Mouse (Mus musculus) monocyte, adult 2 months (primary cell): ENCODE measurements at regions not wholly inside any gene's neighbourhood (a gene's known extent, or its start where the extent isn't known, plus 50 kb on each side); places are given as distances from the start of the nearest gene placed in this dataset.

Source experiments
- DNase-seq, 2 experiments: peaks; one replicate each; pipeline ENCODE4 v3.0.0; 2022; ENCODE audit warnings: low spot score in 2 of 2, low read depth in 1 of 2

- no peak for DNase-seq
These were observed 319.6 kb downstream of the Fam49a start for GRCm38 (mm10) chr12:12581271-12582186.

GRCm38 (mm10) chr12:12580763-12581178, 318.8 kb downstream of the Fam49a start:
- peak; percentile 3 to 15 for DNase-seq

- no peak for DNase-seq
These were observed 316.3 kb downstream of the Fam49a start for GRCm38 (mm10) chr12:12578278-12578677.

- no peak for DNase-seq
These were observed 308.8 kb downstream of the Fam49a start for GRCm38 (mm10) chr12:12570563-12571251.

GRCm38 (mm10) chr12:12567734-12568104, 305.8 kb downstream of the Fam49a start:
- no peak for DNase-seq

- DNase-seq, result no peak
These were observed 305.3 kb downstream of the Fam49a start for GRCm38 (mm10) chr12:12567058-12567733.

GRCm38 (mm10) chr12:12562267-12562666, 300.3 kb downstream of the Fam49a start:
- no peak for DNase-seq

GRCm38 (mm10) chr12:12551818-12552217, 289.9 kb downstream of the Fam49a start:
- DNase-seq, result no peak

GRCm38 (mm10) chr12:12549649-12550048, 287.7 kb downstream of the Fam49a start:
- no peak for DNase-seq

- DNase-seq, result no peak
These were observed 286.7 kb downstream of the Fam49a start for GRCm38 (mm10) chr12:12548688-12549087.

GRCm38 (mm10) chr12:12547477-12547876, 285.5 kb downstream of the Fam49a start:
- DNase-seq, result no peak

- no peak for DNase-seq
These were observed 284.6 kb downstream of the Fam49a start for GRCm38 (mm10) chr12:12546372-12547031.

- no peak for DNase-seq
These were observed 279.4 kb downstream of the Fam49a start for GRCm38 (mm10) chr12:12541076-12542070.

- DNase-seq, result no peak
These were observed 277.4 kb downstream of the Fam49a start for GRCm38 (mm10) chr12:12539291-12539690.

GRCm38 (mm10) chr12:12534779-12535178, 272.8 kb downstream of the Fam49a start:
- no peak for DNase-seq

GRCm38 (mm10) chr12:12530796-12531195, 268.9 kb downstream of the Fam49a start:
- no peak for DNase-seq

- DNase-seq, result no peak
These were observed 267.6 kb downstream of the Fam49a start for GRCm38 (mm10) chr12:12529541-12529940.

- DNase-seq, result no peak
These were observed 266.6 kb downstream of the Fam49a start for GRCm38 (mm10) chr12:12528478-12528981.

GRCm38 (mm10) chr12:12527766-12528477, 266.0 kb downstream of the Fam49a start:
- no peak for DNase-seq
